Mouse (Mus musculus) heart, postnatal 25 days (tissue): ENCODE measurements around the gene Pprc1. TPM values are rescaled to one million over a fixed set of nuclear protein-coding genes. Genes with fewer than 3 reads are reported as not detected.
A peak's percentile ranks its signal among the peaks of the same experiment; 100 is the strongest.

Experiments used
- DNase-seq: peaks from one replicate; pipeline ENCODE4 v3.0.0; 2022; ENCODE audit warnings: low spot score
- intact Hi-C: fragments of 180-260 bp; cut with DNase I; formaldehyde crosslinking; loops from one replicate; pipeline ENCODE4 v1.15.1; 2025
- total RNA-seq, 2 experiments: library from RNA; stranded (reverse); gene quantifications; 2 replicates each; pipeline ENCODE4 v1.2.3; 2021

Gene Pprc1
- total RNA-seq, 2 experiments from 2014 or later = 14.0 to 14.9 TPM

GRCm38 (mm10) chr19:46032731-46033510 lies 11.8 kb upstream of the Pprc1 start:
- no peak for DNase-seq
- intact Hi-C loops = no loop called here

- DNase-seq = no peak
- intact Hi-C loops = no loop called here
Observed at GRCm38 (mm10) chr19:46033911-46034310, 10.8 kb upstream of the Pprc1 start.

- intact Hi-C loops = loop anchor here (5.0 kb wide), 1 partner anchor 39 kb away; the partner anchor contains the start of gene Armh3
- no peak for DNase-seq
Observed at GRCm38 (mm10) chr19:46035971-46036370, 8.7 kb upstream of the Pprc1 start.

- no peak for DNase-seq
- intact Hi-C loops = loop anchor here (5.0 kb wide), 1 partner anchor 39 kb away; the partner anchor contains the start of gene Armh3
Observed at GRCm38 (mm10) chr19:46036477-46037242, 8.0 kb upstream of the Pprc1 start.

- intact Hi-C loops = loop anchor here (5.0 kb wide), 1 partner anchor 40 kb away; the partner anchor contains the start of gene Armh3
- no peak for DNase-seq
Observed at GRCm38 (mm10) chr19:46037243-46037924, 7.3 kb upstream of the Pprc1 start.

- intact Hi-C loops = loop anchor here (5.0 kb wide), 1 partner anchor 41 kb away; the partner anchor contains the start of gene Armh3
- no peak for DNase-seq
Observed at GRCm38 (mm10) chr19:46037925-46038850, 6.5 kb upstream of the Pprc1 start.

- intact Hi-C loops = loop anchor here (5.0 kb wide), 1 partner anchor 42 kb away; the partner anchor contains the start of gene Armh3
- DNase-seq = no peak
Observed at GRCm38 (mm10) chr19:46038851-46039260, 5.8 kb upstream of the Pprc1 start.

GRCm38 (mm10) chr19:46039478-46039877 lies 5.2 kb upstream of the Pprc1 start:
- intact Hi-C loops = loop anchor here (5.0 kb wide), 1 partner anchor 42 kb away; the partner anchor contains the start of gene Armh3
- DNase-seq = peak; percentile 83

- intact Hi-C loops = no loop called here
- no peak for DNase-seq
Observed at GRCm38 (mm10) chr19:46040149-46040902, 4.4 kb upstream of the Pprc1 start.

- DNase-seq = no peak
- intact Hi-C loops = no loop called here
Observed at GRCm38 (mm10) chr19:46041299-46041932, 3.3 kb upstream of the Pprc1 start.

GRCm38 (mm10) chr19:46041933-46042475 lies 2.7 kb upstream of the Pprc1 start:
- peak; percentile 60 for DNase-seq
- intact Hi-C loops = no loop called here

- no peak for DNase-seq
- intact Hi-C loops = no loop called here
Observed at GRCm38 (mm10) chr19:46042476-46043011, 2.1 kb upstream of the Pprc1 start.

GRCm38 (mm10) chr19:46043380-46043779 lies 1.3 kb upstream of the Pprc1 start:
- DNase-seq = peak; percentile 21
- intact Hi-C loops = no loop called here

- DNase-seq = peak; percentile 85
- intact Hi-C loops = loop anchor here (1.0 kb wide), 1 partner anchor 11 kb away; no protein-coding TSS in a partner anchor
Observed at GRCm38 (mm10) chr19:46044993-46045695, 458 bp downstream of the Pprc1 start, which contains the start of gene Ldb1. TSS of gene Ldb1 (minus strand) at chr19:46045214.

- intact Hi-C loops = loop anchor here (1.0 kb wide), 1 partner anchor 10 kb away; no protein-coding TSS in a partner anchor
- DNase-seq = peak; percentile 47
Observed at GRCm38 (mm10) chr19:46045696-46046311, 1.1 kb downstream of the Pprc1 start.

GRCm38 (mm10) chr19:46046621-46047025 lies 1.9 kb downstream of the Pprc1 start:
- DNase-seq = no peak
- intact Hi-C loops = no loop called here
